ENCODE assay signal across 11 mouse cellular contexts in genomic region chr4:150361986-150362691, GRCm38 (mm10).
DNase-seq lines count a peak whose midpoint lies in the region; ATAC-seq and TF ChIP-seq lines count a peak whose summit lies in the region.
"Had no signal": no experiment of that assay in that cellular context is flagged by ENCODE, and none has a peak within 500 bp of the region (broad histone marks: within the 10 kb centered on the region; RNA-seq: fewer than 3 reads in every experiment).

No protein-coding gene starts in this region.

- peaks cover 8% of the 10 kb centered on the region for H3K4me1 ChIP-seq in embryonic facial prominence, embryonic 15.5 days

- peak overlapping the region; percentile 44 for H3K27ac ChIP-seq in embryonic facial prominence, embryonic 15.5 days (replicated peaks)
- H3K27ac ChIP-seq in left cerebral cortex, adult 2 months: no peak overlapping the region
- H3K27ac ChIP-seq: neural tube, embryonic 12.5 days had no signal

- intact Hi-C loops in left cerebral cortex, adult 2 months (cut with DNase I): no loop called here

- WGBS in embryonic facial prominence, embryonic 15.5 days: 22% methylated on average over 8 of the region's 8 CpGs
- 8% methylated on average over 8 of the region's 8 CpGs for WGBS in large intestine, adult 2 months

- no peak overlapping the region for H3K4me2 ChIP-seq in embryonic facial prominence, embryonic 15.5 days (replicated peaks)
- peak overlapping the region; percentile 5 for H3K4me2 ChIP-seq in myocyte (ENCODE audit: low read depth)
- H3K4me2 ChIP-seq: neural tube, embryonic 12.5 days had no signal

- TF ChIP-seq CTCF in left cerebral cortex, adult 2 months (IDR thresholded peaks at IDR 0.05): no peak

- no peak overlapping the region for H3ac ChIP-seq in myocyte (ENCODE audit: control insufficient read depth, insufficient read length)

- DNase-seq in kidney, adult 11 months: peak; percentile 54
- DNase-seq in kidney, postnatal 10 days: no peak
- peak; percentile 78 for DNase-seq in large intestine, adult 2 months (ENCODE audit: low read depth, low spot score)
- DNase-seq in urinary bladder, postnatal 36 days (ENCODE audit: low spot score in 2 of 2): no peak
- no peak for DNase-seq in left cerebral cortex, adult 2 months (ENCODE audit: extremely low spot score in 1 of 2, low spot score in 2 of 2)
- DNase-seq: cerebellum, adult 8-10 months had no signal

- H3K36me3 ChIP-seq in embryonic facial prominence, embryonic 15.5 days: no peaks in the 10 kb centered on the region
- no peaks in the 10 kb centered on the region for H3K36me3 ChIP-seq in myocyte (ENCODE audit: control insufficient read depth, insufficient read depth)
- H3K36me3 ChIP-seq: neural tube, embryonic 12.5 days had no signal

- no peak overlapping the region for H3K9ac ChIP-seq in embryonic facial prominence, embryonic 15.5 days
- H3K9ac ChIP-seq: neural tube, embryonic 12.5 days had no signal

- no peak for ATAC-seq in embryonic facial prominence, embryonic 15.5 days (ENCODE audit: insufficient number of reproducible peaks, low FRiP score, low TSS enrichment, low read depth)
- no peak for ATAC-seq in CD4-positive, CD25-positive, alpha-beta regulatory T cell, adult 4 months
- ATAC-seq: Patski had no signal

- H3K27me3 ChIP-seq in embryonic facial prominence, embryonic 15.5 days: no peaks in the 10 kb centered on the region
- no peaks in the 10 kb centered on the region for H3K27me3 ChIP-seq in myocyte (ENCODE audit: control insufficient read depth, insufficient read depth, insufficient read length)
- H3K27me3 ChIP-seq: neural tube, embryonic 12.5 days; Patski had no signal

- peaks cover 75% of the 10 kb centered on the region for H3K79me2 ChIP-seq in myocyte (ENCODE audit: control insufficient read depth, insufficient read depth)

- TF ChIP-seq POLR2A in myocyte (IDR thresholded peaks at IDR 0.05; ENCODE audit: insufficient read length, low read depth): no peak

- H3K9me3 ChIP-seq in embryonic facial prominence, embryonic 15.5 days (replicated peaks): no peaks in the 10 kb centered on the region
- H3K9me3 ChIP-seq: neural tube, embryonic 12.5 days had no signal

- no peak overlapping the region for H3K4me3 ChIP-seq in embryonic facial prominence, embryonic 15.5 days (replicated peaks)
- H3K4me3 ChIP-seq in myocyte: no peak overlapping the region
- no peak overlapping the region for H3K4me3 ChIP-seq in left cerebral cortex, adult 2 months
- H3K4me3 ChIP-seq: neural tube, embryonic 12.5 days had no signal

TF ChIP-seq in myocyte, 11 proteins besides CTCF, POLR2A, EP300 and RAD21:
- TF ChIP-seq POLR2AphosphoS2 (IDR thresholded peaks at IDR 0.05; ENCODE audit: insufficient read length, low read depth) (no peak), MYOD1 (IDR thresholded peaks at IDR 0.05; ENCODE audit: control insufficient read depth in 1 of 3, insufficient read length in 2 of 3, low read depth in 2 of 3) (no peak), TCF12 (IDR thresholded peaks at IDR 0.05; ENCODE audit: insufficient read depth, poor library complexity, severe bottlenecking) (no peak), TCF3 (IDR thresholded peaks at IDR 0.05; ENCODE audit: insufficient read length, low read depth) (no peak), MAX (IDR thresholded peaks at IDR 0.05; ENCODE audit: low read depth) (no peak), CEBPB (IDR thresholded peaks at IDR 0.05; ENCODE audit: insufficient read depth, poor library complexity, severe bottlenecking) (no peak), USF1 (IDR thresholded peaks at IDR 0.05; ENCODE audit: low read depth) (no peak), MYOG (IDR thresholded peaks at IDR 0.05; ENCODE audit: control insufficient read depth in 1 of 3, insufficient read depth in 1 of 3, insufficient read length in 2 of 3, low read depth in 2 of 3) (no peak), REST (IDR thresholded peaks at IDR 0.05; ENCODE audit: insufficient read depth, insufficient read length) (no peak), E2F4 (IDR thresholded peaks at IDR 0.05; ENCODE audit: insufficient read depth) (no peak), SRF (IDR thresholded peaks at IDR 0.05; ENCODE audit: control insufficient read depth, insufficient read length, low read depth) (no peak)

Comparison
In these comparisons a context has a peak if more than half of its experiments do, and no peak if none do; other contexts are left out.
1. DNase-seq: peak in kidney, adult 11 months (single experiment) and large intestine, adult 2 months (single experiment); none in kidney, postnatal 10 days (single experiment), urinary bladder, postnatal 36 days (0 of 2) and left cerebral cortex, adult 2 months (0 of 2).